Mouse (Mus musculus): ENCODE measurements around the gene Yif1b. TPM values are rescaled to one million over a fixed set of nuclear protein-coding genes. Genes with fewer than 3 reads are reported as not detected.
A peak's percentile ranks its signal among the peaks of the same experiment; 100 is the strongest.
"Not testable (repeated sequence)": the region's sequence is repeated elsewhere in the genome, so short reads cannot be mapped to it uniquely, and the experiment has no call there.

Yif1b gene
- polyA plus RNA-seq (2015; fragmentation: Nextera tagmentation; extraction: Ambion mirVana) = 91.2 and 95.1 TPM in 2 replicates

GRCm38 (mm10) chr7:29238019-29238967 is at the start of gene Yif1b:
TSS of gene Yif1b (plus strand) at chr7:29238329.
- Histone ChIP-seq H3K27ac (peak within 1 kb of the TSS; percentile 89), H3K9ac (peak within 1 kb of the TSS; percentile 60), H3K4me3 (peak within 1 kb of the TSS; percentile 69), H3K36me3 (replicated peaks) (no peaks in the 10 kb centered on the region), H3K9me3 (no peaks in the 10 kb centered on the region), H3K4me2 (peak within 1 kb of the TSS; percentile 67), H3K27me3 (replicated peaks) (peaks cover 10% of the 10 kb centered on the region), H3K4me1 (peaks cover 12% of the 10 kb centered on the region)
- peak; percentile 98 for ATAC-seq (replicated peaks)
- WGBS = under 1% methylated on average over 60 of the region's 60 CpGs

DNA sequence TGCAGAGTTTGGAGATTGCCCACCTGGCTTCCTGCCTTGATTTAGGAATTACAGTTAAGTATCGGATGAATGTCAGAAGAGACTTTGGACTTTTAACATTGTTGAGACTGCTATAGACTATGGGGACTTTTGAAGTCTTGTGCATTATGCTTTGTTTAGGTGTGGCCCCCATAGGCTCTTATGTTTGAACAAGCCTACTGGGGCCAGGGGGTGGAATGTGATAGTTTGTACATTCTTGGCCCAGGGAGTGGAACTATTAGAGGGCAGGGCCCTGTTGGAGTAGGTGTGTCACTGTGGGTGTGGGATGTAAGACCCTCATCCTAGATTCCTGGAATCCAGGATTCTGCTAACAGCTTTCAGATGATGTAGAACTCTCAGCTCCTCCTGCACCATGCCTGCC is 43.9 kb upstream of the Yif1b start:
- WGBS = 88% methylated on average over 1 of the region's 1 CpGs
- H3K4me1 ChIP-seq; ATAC-seq (replicated peaks); H3K27me3 ChIP-seq (replicated peaks); H3K9ac ChIP-seq; H3K36me3 ChIP-seq (replicated peaks); H3K27ac ChIP-seq; H3K4me2 ChIP-seq; H3K9me3 ChIP-seq; H3K4me3 ChIP-seq: not testable (repeated sequence)

GRCm38 (mm10) chr7:29202577-29202976 is 35.6 kb upstream of the Yif1b start:
- Histone ChIP-seq H3K4me3 (no peak overlapping the region), H3K36me3 (replicated peaks) (no peaks in the 10 kb centered on the region), H3K4me1 (no peaks in the 10 kb centered on the region), H3K27me3 (replicated peaks) (no peaks in the 10 kb centered on the region), H3K27ac (no peak overlapping the region), H3K9me3 (no peaks in the 10 kb centered on the region), H3K4me2 (no peak overlapping the region), H3K9ac (no peak overlapping the region)
- WGBS = 83% methylated on average over 6 of the region's 6 CpGs
- ATAC-seq (replicated peaks) = no peak

DNA sequence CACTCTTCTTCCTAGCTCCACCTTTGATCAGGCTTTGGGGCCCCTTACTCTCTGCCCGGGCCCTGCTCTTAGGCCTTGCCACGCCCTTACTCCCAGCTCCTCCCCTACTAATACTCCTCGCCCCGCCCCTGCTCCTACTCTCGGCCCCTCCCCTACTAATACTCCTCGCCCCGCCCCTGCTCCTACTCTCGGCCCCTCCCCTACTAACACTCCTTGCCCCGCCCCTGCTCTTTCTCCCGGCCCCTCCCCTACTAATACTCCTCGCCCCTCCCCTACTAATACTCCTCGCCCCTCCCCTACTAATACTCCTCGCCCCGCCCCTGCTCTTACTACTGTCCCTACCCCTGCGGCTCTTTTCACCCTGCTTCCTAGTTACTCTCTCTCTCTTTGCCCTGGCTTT is 27.1 kb upstream of the Yif1b start:
- H3K27ac ChIP-seq; ATAC-seq (replicated peaks); H3K27me3 ChIP-seq (replicated peaks); H3K9ac ChIP-seq; H3K36me3 ChIP-seq (replicated peaks); H3K9me3 ChIP-seq: not testable (repeated sequence)
- Histone ChIP-seq H3K4me2 (peak overlapping the region; percentile 46), H3K4me3 (peak overlapping the region; percentile 33), H3K4me1 (peaks cover 16% of the 10 kb centered on the region)
- WGBS = 27% methylated on average over 15 of the region's 15 CpGs

- Histone ChIP-seq H3K9me3 (no peaks in the 10 kb centered on the region), H3K27ac (no peak overlapping the region), H3K4me3 (peak overlapping the region; percentile 33), H3K9ac (peak overlapping the region; percentile 10; the same call in 1 of the 2 replicates), H3K36me3 (replicated peaks) (no peaks in the 10 kb centered on the region), H3K4me2 (peak overlapping the region; percentile 46), H3K4me1 (peaks cover 16% of the 10 kb centered on the region), H3K27me3 (replicated peaks) (peaks cover 7% of the 10 kb centered on the region; the same call in 1 of the 2 replicates)
- ATAC-seq (replicated peaks) = peak; percentile 31; the same call in 1 of the 2 replicates
- 5% methylated on average over 34 of the region's 34 CpGs for WGBS
Observed at GRCm38 (mm10) chr7:29211415-29212198, 26.5 kb upstream of the Yif1b start.

DNA sequence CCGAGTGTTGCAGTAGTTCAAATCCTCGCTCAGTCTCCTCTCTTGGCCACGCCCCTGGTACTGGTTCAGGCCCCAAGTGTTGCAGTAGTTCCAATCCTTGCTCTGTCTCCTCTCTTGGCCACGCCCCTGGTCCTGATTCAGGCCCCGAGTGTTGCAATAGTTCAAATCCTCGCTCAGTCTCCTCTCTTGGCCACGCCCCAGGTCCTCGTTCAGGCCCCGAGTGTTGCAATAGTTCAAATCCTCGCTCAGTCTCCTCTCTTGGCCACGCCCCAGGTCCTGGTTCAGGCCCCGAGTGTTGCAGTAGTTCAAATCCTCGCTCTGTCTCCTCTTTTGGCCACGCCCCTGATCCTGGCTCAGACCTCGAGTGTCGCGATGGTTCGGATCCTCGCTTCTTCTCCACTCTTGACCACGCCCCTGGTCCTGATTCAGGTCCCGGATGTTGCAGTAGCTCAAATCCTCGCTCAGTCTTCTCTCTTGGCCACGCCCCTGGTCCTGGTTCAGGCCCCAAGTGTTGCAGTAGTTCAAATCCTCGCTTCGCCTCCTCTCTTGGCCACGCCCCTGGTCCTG is 25.8 kb upstream of the Yif1b start:
- 14% methylated on average over 26 of the region's 26 CpGs for WGBS
- no peak overlapping the region for H3K27ac ChIP-seq
- ATAC-seq (replicated peaks) = no peak
- H3K9ac ChIP-seq = no peak overlapping the region
- H3K9me3 ChIP-seq = no peaks in the 10 kb centered on the region
- H3K4me2 ChIP-seq = peak overlapping the region; percentile 53
- peaks cover 16% of the 10 kb centered on the region for H3K4me1 ChIP-seq
- no peak overlapping the region for H3K4me3 ChIP-seq
- H3K27me3 ChIP-seq (replicated peaks) = peaks cover 7% of the 10 kb centered on the region; the same call in 1 of the 2 replicates
- no peaks in the 10 kb centered on the region for H3K36me3 ChIP-seq (replicated peaks)

DNA sequence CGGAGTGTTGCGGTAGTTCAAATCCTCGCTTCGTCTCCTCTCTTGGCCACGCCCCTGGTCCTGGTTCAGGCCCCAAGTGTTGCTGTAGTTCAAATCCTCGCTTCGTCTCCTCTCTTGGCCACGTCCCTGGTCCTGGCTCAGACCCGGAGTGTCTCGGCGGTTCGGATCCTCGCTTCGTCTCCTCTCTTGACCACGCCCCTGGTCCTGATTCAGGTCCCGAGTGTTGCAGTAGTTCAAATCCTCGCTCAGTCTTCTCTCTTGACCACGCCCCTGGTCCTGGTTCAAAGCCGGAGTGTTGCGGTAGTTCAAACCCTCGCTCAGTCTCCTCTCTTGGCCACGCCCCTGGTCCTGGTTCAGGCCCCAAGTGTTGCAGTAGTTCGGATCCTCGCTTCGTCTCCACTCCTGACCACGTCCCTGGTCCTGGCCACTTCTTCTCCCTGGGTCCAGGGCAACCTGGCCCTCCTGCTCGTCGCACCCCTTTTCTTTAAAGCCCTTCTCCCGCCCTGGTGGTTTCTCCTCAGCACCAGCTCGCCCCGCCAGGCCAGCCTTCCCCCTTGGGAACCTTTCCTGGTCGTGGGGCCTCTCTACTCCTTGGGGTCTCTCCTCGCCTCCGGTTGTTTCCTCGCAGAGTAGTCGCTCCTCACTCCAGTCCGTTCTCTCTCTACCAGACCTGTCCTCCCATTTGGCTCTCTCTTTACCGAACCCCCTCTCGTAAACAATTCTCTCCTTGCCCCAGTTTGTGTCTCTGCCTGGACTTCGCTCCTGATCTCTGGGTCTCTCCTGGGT is 25.2 kb upstream of the Yif1b start:
- H3K36me3 ChIP-seq (replicated peaks); H3K9ac ChIP-seq; H3K9me3 ChIP-seq; H3K27me3 ChIP-seq (replicated peaks): not testable (repeated sequence)
- Histone ChIP-seq H3K27ac (peak overlapping the region; percentile 65; the same call in 1 of the 2 replicates), H3K4me3 (peak overlapping the region; percentile 33), H3K4me1 (peaks cover 16% of the 10 kb centered on the region), H3K4me2 (peak overlapping the region; percentile 53)
- 17% methylated on average over 40 of the region's 40 CpGs for WGBS
- ATAC-seq (replicated peaks) = peak; percentile 37; the same call in 1 of the 2 replicates

GRCm38 (mm10) chr7:29213675-29214082 is 24.4 kb upstream of the Yif1b start, which contains the start of gene Catsperg1:
TSS of gene Catsperg1 (minus strand) at chr7:29214035.
- H3K4me2 ChIP-seq = peak within 1 kb of the TSS; percentile 53
- H3K27ac ChIP-seq = peak within 1 kb of the TSS; percentile 65
- H3K36me3 ChIP-seq (replicated peaks) = no peaks in the 10 kb centered on the region
- ATAC-seq (replicated peaks) = peak; percentile 88
- H3K4me1 ChIP-seq = peaks cover 16% of the 10 kb centered on the region
- H3K4me3 ChIP-seq = peak within 1 kb of the TSS; percentile 33
- H3K9ac ChIP-seq = no peak within 1 kb of the TSS
- WGBS = 2% methylated on average over 20 of the region's 20 CpGs
- no peaks in the 10 kb centered on the region for H3K9me3 ChIP-seq
- H3K27me3 ChIP-seq (replicated peaks) = peaks cover 7% of the 10 kb centered on the region; the same call in 1 of the 2 replicates

GRCm38 (mm10) chr7:29214236-29214635 is 23.9 kb upstream of the Yif1b start:
- WGBS = 58% methylated on average over 2 of the region's 2 CpGs
- Histone ChIP-seq H3K9ac (no peak overlapping the region), H3K4me1 (peaks cover 16% of the 10 kb centered on the region), H3K36me3 (replicated peaks) (no peaks in the 10 kb centered on the region), H3K4me3 (no peak overlapping the region), H3K9me3 (no peaks in the 10 kb centered on the region), H3K27ac (0 out of 2 replicates have a peak overlapping the region, but pooled peaks have one; percentile 65), H3K27me3 (replicated peaks) (peaks cover 7% of the 10 kb centered on the region; the same call in 1 of the 2 replicates), H3K4me2 (peak overlapping the region; percentile 53)
- ATAC-seq (replicated peaks) = no peak

- WGBS = 44% methylated on average over 15 of the region's 15 CpGs
- Histone ChIP-seq H3K27me3 (replicated peaks) (peaks cover 7% of the 10 kb centered on the region; the same call in 1 of the 2 replicates), H3K27ac (no peak overlapping the region), H3K9me3 (no peaks in the 10 kb centered on the region), H3K9ac (no peak overlapping the region), H3K4me1 (peaks cover 16% of the 10 kb centered on the region), H3K4me3 (no peak overlapping the region), H3K36me3 (replicated peaks) (no peaks in the 10 kb centered on the region), H3K4me2 (no peak overlapping the region)
- no peak for ATAC-seq (replicated peaks)
Observed at GRCm38 (mm10) chr7:29214846-29215245, 23.3 kb upstream of the Yif1b start.

DNA sequence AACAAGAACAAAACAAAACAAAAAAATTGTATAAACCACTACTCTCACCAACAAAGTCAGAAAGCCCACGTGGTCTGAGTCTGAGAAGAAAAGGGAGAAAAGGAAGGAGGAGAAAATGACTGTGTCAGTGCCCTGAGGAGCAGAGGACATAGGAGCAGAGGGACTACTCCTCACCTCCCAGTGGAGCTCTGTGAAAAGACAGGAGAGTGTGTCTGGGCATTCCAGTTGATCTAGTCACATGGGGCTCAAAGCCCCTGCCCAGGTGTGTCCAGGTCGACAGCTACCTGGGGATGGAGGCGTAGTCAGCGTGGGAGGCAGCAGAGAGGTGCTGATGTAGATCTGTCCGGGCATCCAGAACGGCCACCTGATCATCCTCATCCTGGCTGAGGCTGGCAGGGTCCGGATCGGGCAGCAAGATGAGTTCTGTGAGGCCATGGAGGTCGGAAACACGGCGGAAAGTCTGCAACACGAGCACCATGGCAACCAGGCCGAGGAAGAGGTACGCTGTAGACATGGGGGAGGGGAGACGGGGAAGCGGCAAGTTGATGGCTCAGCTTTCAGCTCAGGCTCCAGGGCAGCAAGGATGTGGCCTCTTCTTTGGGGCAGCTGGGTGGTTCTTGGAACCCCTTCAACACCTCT is 13.3 kb upstream of the Yif1b start:
- 9% methylated on average over 16 of the region's 16 CpGs for WGBS

More for the DNA sequence above, 13.3 kb upstream of the Yif1b start:
- ATAC-seq (replicated peaks) = peak; percentile 78
- H3K27me3 ChIP-seq (replicated peaks) = peaks cover 5% of the 10 kb centered on the region; the same call in 1 of the 2 replicates
- H3K27ac ChIP-seq = 0 out of 2 replicates have a peak overlapping the region, but pooled peaks have one; percentile 51
- peak overlapping the region; percentile 45 for H3K4me2 ChIP-seq
- peak overlapping the region; percentile 17 for H3K4me3 ChIP-seq
- no peaks in the 10 kb centered on the region for H3K9me3 ChIP-seq
- H3K4me1 ChIP-seq = peaks cover 12% of the 10 kb centered on the region
- H3K9ac ChIP-seq = peak overlapping the region; percentile 23; the same call in 1 of the 2 replicates
- no peaks in the 10 kb centered on the region for H3K36me3 ChIP-seq (replicated peaks)
